Mouse (Mus musculus): ENCODE measurements at regions not wholly inside any gene's neighbourhood (a gene's known extent, or its start where the extent isn't known, plus 50 kb on each side); places are given as distances from the start of the nearest gene placed in this dataset.

DNA sequence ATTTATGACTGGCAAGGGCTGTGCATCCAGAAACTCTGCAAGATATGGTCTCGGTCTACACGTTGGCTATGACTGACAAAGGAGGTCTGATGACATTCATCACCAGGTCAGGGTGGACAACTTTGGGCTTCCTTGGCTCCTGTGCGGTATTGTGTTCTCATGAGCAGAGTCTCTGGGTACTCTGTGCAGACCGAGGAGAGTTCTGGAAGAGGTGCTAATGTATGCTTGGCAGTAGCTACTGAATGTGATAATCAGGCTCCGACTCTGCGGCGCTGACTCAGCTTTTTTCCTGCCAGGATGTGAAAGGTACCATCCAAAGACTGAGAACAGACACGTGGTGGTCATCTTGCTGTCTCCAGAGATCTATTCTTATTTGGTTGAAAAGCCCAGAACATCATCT, 94.5 kb upstream of the Oxgr1 start:
- Histone ChIP-seq H3K4me1 (peaks cover 21% of the 10 kb centered on the region), H3K36me3 (no peaks in the 10 kb centered on the region), H3K9me3 (no peaks in the 10 kb centered on the region), H3K9ac (no peak overlapping the region), H3K27me3 (no peaks in the 10 kb centered on the region), H3K4me2 (replicated peaks) (no peak overlapping the region), H3K4me3 (no peak overlapping the region), H3K27ac (no peak overlapping the region)
- WGBS: 89% methylated on average over 8 of the region's 8 CpGs
- ATAC-seq (ENCODE audit: low FRiP score, low read depth): no peak

DNA sequence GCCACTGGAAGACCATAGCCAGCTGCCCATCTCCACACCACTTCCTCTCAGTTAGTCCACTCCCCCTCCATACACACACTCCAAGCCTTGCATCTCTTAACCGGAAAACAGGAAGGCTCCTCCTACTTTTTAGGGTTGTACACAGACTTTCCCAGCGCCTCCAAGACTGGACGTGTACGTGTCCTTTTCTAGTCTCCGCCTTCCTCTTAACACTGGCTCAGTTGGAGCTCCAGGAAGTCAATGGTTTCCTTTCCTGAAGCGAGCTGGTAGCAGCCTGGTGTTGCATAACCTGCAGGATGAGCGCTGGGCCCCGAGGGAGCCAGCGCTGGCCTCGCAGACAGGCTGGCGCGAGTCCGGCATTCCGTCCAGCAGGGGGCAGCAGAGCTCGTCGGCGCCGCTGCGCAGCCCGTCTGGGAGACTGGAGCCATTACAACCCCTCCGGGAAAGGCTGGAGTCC, 95.5 kb upstream of the Oxgr1 start:
- H3K27me3 ChIP-seq: no peaks in the 10 kb centered on the region
- H3K27ac ChIP-seq: peak overlapping the region; percentile 56
- H3K9ac ChIP-seq: no peak overlapping the region
- H3K9me3 ChIP-seq: no peaks in the 10 kb centered on the region
- WGBS: 2% methylated on average over 21 of the region's 21 CpGs
- ATAC-seq (ENCODE audit: low FRiP score, low read depth): peak; percentile 91
- peak overlapping the region; percentile 31 for H3K4me3 ChIP-seq
- peak overlapping the region; percentile 55 for H3K4me2 ChIP-seq (replicated peaks)
- H3K4me1 ChIP-seq: peaks cover 21% of the 10 kb centered on the region
- H3K36me3 ChIP-seq: no peaks in the 10 kb centered on the region

DNA sequence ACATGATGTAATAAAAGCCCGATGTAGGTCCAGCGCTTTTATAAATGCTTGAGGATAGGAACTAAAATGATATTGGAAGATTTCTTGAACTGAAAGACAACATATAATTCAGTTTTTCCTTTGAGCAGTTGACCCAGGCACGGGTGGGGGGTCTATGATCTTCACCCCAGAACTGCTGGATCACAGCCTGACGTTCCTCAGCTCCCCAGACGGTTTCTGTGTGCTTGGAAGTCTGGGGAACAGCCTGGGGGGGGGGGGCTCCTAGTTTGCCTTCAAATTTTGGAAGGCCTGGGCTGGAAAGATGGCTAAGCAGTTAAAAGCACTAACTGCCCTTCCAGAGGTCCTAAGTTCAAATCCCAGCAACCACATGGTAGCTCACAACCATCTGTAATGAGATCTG, 96.3 kb upstream of the Oxgr1 start:
- H3K9me3 ChIP-seq: no peaks in the 10 kb centered on the region
- H3K36me3 ChIP-seq: no peaks in the 10 kb centered on the region
- WGBS: 65% methylated on average over 5 of the region's 5 CpGs
- no peaks in the 10 kb centered on the region for H3K27me3 ChIP-seq
- no peak overlapping the region; the same call in 1 of the 2 replicates for H3K4me2 ChIP-seq (replicated peaks)
- peaks cover 21% of the 10 kb centered on the region for H3K4me1 ChIP-seq
- no peak overlapping the region for H3K9ac ChIP-seq
- no peak for ATAC-seq (ENCODE audit: low FRiP score, low read depth)
- no peak overlapping the region for H3K27ac ChIP-seq
- H3K4me3 ChIP-seq: no peak overlapping the region

DNA sequence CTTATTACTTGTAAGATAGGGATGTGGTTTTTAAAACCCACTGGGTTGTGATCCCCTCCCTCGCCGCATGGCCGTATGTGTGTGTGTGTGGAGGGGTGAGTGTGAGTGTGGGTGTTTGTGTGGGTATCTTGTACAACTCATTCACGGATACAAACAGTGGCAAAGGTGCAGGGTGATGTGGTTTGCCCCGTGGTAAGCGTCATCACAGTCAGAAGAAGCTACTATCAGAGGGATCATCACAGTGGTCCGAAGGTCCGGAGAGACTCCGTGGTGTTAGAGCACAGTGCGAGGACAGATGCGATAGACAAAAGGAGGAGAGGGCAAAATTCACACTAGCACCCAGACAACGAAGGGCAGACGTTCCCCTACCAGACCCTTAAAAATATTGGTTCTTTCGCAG, 97.0 kb upstream of the Oxgr1 start:
- H3K27me3 ChIP-seq: no peaks in the 10 kb centered on the region
- no peaks in the 10 kb centered on the region for H3K9me3 ChIP-seq
- H3K4me2 ChIP-seq (replicated peaks): no peak overlapping the region
- peaks cover 21% of the 10 kb centered on the region for H3K4me1 ChIP-seq
- no peak overlapping the region for H3K27ac ChIP-seq
- H3K9ac ChIP-seq: no peak overlapping the region
- H3K36me3 ChIP-seq: no peaks in the 10 kb centered on the region
- WGBS: 95% methylated on average over 14 of the region's 14 CpGs
- H3K4me3 ChIP-seq: no peak overlapping the region
- ATAC-seq (ENCODE audit: low FRiP score, low read depth): no peak

DNA sequence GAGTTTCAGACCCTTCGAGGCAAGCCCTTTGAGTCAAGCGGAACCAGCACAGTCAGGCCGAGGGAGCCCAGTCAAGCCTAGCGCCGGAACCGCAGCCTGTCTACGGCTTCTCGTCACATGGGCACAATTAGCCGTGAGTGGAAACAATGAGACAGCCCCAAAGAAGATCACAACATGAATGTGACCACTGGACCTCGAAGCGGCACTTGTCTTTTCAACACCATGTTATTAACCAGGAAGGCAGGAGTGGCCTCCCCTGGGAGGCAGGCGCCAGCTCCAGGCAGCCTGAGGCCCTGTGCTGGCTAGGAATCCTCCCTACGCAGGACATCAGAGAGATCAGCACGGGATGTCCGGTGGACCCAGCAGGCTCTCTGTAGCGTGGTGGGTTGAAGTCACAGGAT, 97.4 kb upstream of the Oxgr1 start:
- 80% methylated on average over 16 of the region's 16 CpGs for WGBS
- no peak for ATAC-seq (ENCODE audit: low FRiP score, low read depth)
- peaks cover 21% of the 10 kb centered on the region for H3K4me1 ChIP-seq

DNA sequence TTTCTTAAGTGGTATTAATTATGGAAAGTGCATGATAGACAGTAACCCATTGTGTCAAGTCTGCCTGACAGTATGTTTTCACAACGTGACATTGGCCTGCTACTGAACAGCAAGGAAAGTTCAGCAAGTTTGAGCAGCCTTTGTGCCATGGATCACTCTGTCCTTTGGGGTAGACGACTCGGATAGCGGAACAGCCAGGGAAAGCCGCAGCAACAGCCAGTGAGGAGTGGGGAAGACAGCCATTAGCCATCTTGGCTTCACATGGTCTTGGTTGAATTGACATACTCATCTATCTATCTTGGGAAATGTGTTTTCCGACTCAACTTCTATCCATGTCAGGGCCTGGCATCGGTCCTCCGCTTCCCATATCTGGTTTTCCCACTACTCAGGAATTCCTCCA, 98.0 kb upstream of the Oxgr1 start:
- Histone ChIP-seq H3K36me3 (no peaks in the 10 kb centered on the region), H3K9me3 (no peaks in the 10 kb centered on the region), H3K27me3 (no peaks in the 10 kb centered on the region), H3K9ac (no peak overlapping the region), H3K27ac (no peak overlapping the region), H3K4me3 (no peak overlapping the region), H3K4me1 (peaks cover 21% of the 10 kb centered on the region), H3K4me2 (replicated peaks) (no peak overlapping the region)
- ATAC-seq (ENCODE audit: low FRiP score, low read depth): no peak
- 91% methylated on average over 8 of the region's 8 CpGs for WGBS

More for the DNA sequence above, 97.4 kb upstream of the Oxgr1 start:
- H3K27me3 ChIP-seq: no peaks in the 10 kb centered on the region
- no peak overlapping the region for H3K4me3 ChIP-seq
- H3K36me3 ChIP-seq: no peaks in the 10 kb centered on the region
- H3K9ac ChIP-seq: no peak overlapping the region
- H3K4me2 ChIP-seq (replicated peaks): no peak overlapping the region
- H3K9me3 ChIP-seq: no peaks in the 10 kb centered on the region
- H3K27ac ChIP-seq: no peak overlapping the region

DNA sequence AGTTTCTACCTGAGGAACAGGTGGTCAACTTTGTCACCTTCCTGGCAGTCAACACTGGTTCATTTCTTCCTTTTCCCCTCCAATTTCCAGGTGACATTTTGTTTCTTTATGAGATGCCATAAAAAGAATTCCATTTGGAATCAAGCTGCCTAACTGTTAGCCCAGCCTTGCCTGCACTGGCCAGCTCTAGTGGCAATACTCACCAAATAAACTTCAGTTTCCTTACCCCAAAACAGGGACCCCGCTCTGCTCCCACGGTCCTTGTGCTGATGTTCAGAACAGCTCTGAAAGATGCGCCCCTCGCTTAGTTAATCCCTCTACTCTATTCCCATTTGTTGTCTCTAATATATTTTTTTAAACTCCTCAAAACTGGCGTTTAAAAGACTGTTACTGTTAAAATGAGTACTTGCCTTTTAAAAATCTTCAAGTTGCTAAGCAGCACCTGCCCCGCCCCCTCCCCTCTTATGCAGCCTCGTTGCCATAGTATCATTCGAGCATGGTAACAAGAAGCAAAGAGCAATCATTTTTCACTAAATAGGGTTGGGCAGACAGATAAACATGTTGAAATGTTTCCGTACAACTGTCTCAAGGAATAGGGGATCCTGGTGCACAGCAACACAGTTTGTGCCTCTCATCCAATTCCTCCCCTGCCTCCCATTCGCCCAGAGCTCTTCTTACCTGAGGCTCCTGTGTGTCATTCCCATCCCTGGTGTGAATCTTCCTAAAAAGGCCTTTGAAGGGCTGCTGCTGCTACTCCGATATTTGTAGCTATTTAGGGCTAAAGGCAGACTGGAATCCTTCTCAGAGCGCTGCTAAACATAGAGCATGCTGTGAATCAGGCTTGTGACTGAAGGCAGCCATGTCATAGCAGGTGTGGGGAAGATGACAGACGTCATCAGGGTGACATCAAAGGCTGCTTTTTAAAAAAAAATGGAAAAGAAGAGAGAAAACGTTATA, 98.8 kb upstream of the Oxgr1 start:
- Histone ChIP-seq H3K9ac (no peak overlapping the region), H3K4me2 (replicated peaks) (no peak overlapping the region), H3K9me3 (no peaks in the 10 kb centered on the region), H3K27me3 (no peaks in the 10 kb centered on the region), H3K4me1 (peaks cover 25% of the 10 kb centered on the region), H3K36me3 (no peaks in the 10 kb centered on the region), H3K4me3 (no peak overlapping the region), H3K27ac (no peak overlapping the region)
- WGBS: 74% methylated on average over 14 of the region's 14 CpGs
- no peak for ATAC-seq (ENCODE audit: low FRiP score, low read depth)

DNA sequence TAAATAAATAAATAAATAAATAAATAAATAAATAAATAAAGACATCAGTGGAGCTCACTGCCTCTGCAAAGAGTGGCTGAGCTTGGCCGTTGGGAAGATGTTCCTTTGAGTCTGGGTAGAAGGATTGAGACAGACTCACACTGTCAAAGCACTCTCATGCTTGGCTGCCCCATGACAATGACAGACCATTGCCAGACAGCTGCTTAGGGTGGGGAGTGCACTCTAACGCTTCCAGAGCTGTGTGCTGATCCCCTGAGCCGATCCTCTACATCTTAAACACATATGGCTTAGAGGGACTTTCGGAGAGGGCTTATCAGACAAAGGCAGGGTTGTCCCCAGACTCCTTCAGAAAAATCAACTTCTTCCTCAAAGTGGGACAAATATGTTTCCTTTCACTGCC, 100.0 kb upstream of the Oxgr1 start:
- 67% methylated on average over 4 of the region's 4 CpGs for WGBS
- no peak for ATAC-seq (ENCODE audit: low FRiP score, low read depth)

DNA sequence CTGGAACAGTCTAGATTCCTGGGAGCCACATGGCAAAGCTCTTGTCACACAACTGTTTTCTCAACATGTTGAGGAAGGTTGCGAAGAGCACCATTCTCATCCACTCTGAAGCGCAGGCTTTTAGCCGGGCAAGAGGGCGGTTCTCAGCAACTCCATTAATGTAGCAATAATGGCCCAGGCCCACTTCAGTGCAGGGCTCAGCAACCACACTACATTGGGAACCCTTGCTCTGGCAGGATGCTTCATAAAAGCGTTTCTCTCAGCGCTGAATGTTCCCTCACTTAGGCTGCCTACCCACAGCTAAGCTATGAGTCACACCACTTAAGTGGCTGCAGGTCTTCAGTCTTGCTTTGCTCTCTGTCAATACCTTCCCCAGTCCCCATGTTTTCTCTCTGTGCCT, 102.2 kb upstream of the Oxgr1 start:
- ATAC-seq (ENCODE audit: low FRiP score, low read depth): no peak
- peaks cover 40% of the 10 kb centered on the region for H3K4me1 ChIP-seq
- no peaks in the 10 kb centered on the region for H3K27me3 ChIP-seq
- H3K4me3 ChIP-seq: no peak overlapping the region
- no peak overlapping the region for H3K9ac ChIP-seq
- H3K9me3 ChIP-seq: no peaks in the 10 kb centered on the region
- H3K4me2 ChIP-seq (replicated peaks): no peak overlapping the region
- no peak overlapping the region for H3K27ac ChIP-seq
- WGBS: 92% methylated on average over 6 of the region's 6 CpGs
- H3K36me3 ChIP-seq: no peaks in the 10 kb centered on the region

More for the DNA sequence above, 100.0 kb upstream of the Oxgr1 start:
- H3K9me3 ChIP-seq: no peaks in the 10 kb centered on the region
- no peak overlapping the region for H3K4me2 ChIP-seq (replicated peaks)
- H3K4me1 ChIP-seq: peaks cover 34% of the 10 kb centered on the region
- no peaks in the 10 kb centered on the region for H3K36me3 ChIP-seq
- H3K27ac ChIP-seq: no peak overlapping the region
- H3K9ac ChIP-seq: no peak overlapping the region
- no peak overlapping the region for H3K4me3 ChIP-seq
- no peaks in the 10 kb centered on the region for H3K27me3 ChIP-seq

DNA sequence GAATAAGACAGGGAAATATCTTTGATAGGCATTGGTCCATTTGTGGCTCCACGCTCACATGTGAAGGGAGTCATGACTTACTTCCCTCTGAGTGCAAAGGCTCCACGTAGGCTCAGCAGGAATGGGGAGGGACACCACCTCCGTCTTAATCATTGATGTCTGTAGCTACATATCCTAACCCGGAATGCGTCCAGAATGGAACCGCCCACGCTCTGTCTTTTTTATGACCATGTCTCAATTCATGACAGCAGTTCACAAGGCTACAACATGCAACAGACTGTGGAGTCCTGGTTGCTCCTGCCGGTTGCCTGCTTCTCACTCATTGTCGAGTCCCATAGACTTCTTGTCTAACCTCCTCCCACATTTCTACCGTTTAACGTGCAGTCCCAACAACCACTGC, 104.1 kb upstream of the Oxgr1 start:
- H3K27ac ChIP-seq: peak overlapping the region; percentile 66
- no peak overlapping the region for H3K9ac ChIP-seq
- peaks cover 50% of the 10 kb centered on the region for H3K4me1 ChIP-seq
- no peak overlapping the region for H3K4me2 ChIP-seq (replicated peaks)
- 80% methylated on average over 11 of the region's 11 CpGs for WGBS
- no peaks in the 10 kb centered on the region for H3K27me3 ChIP-seq
- H3K4me3 ChIP-seq: no peak overlapping the region
- no peaks in the 10 kb centered on the region for H3K36me3 ChIP-seq
- no peaks in the 10 kb centered on the region for H3K9me3 ChIP-seq
- ATAC-seq (ENCODE audit: low FRiP score, low read depth): no peak

DNA sequence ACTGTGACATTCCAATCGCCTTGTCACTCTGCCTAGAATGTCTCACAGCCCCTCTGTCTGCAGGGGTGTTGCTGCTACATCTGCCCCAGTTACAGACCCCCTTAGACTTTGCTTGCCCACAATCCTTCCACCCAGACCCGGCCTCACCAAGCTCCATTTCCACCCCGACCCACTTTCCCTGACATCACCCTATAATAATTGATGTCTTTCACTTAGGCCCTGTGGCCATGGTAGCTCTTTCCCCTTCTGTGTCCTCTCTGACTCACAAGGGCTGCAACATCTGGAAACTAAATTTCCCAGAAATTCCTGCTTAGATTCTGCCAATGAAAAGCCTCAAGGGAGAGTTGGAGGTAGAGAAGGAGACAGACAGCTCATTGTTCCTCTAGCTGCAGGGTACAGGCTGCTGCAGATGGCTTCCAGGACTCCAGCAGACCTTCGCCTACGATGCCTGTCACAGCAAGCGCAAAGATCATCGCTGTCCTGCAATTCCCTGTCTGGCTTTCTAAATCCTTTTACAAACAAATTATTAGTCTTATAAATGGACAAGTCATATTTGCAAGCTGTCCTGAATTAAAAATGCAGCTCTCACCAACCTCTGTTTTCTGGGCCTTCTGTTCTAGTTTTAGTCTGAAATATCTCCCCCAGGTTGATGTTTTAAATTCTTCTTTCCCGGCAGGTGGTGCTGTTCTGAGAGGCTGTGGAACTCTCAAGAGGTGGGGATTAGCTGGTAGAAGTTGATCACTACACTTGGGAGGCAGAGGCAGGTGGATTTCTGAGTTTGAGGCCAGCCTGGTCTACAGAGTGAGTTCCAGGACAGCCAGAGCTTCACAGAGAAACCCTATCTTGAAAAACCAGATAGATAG, 104.9 kb upstream of the Oxgr1 start:
- no peaks in the 10 kb centered on the region for H3K27me3 ChIP-seq
- ATAC-seq (ENCODE audit: low FRiP score, low read depth): peak; percentile 52
- WGBS: 42% methylated on average over 8 of the region's 8 CpGs
- peak overlapping the region; percentile 66 for H3K27ac ChIP-seq
- H3K9ac ChIP-seq: no peak overlapping the region
- H3K9me3 ChIP-seq: no peaks in the 10 kb centered on the region
- no peaks in the 10 kb centered on the region for H3K36me3 ChIP-seq
- no peak overlapping the region for H3K4me3 ChIP-seq
- H3K4me1 ChIP-seq: peaks cover 50% of the 10 kb centered on the region
- no peak overlapping the region for H3K4me2 ChIP-seq (replicated peaks)

DNA sequence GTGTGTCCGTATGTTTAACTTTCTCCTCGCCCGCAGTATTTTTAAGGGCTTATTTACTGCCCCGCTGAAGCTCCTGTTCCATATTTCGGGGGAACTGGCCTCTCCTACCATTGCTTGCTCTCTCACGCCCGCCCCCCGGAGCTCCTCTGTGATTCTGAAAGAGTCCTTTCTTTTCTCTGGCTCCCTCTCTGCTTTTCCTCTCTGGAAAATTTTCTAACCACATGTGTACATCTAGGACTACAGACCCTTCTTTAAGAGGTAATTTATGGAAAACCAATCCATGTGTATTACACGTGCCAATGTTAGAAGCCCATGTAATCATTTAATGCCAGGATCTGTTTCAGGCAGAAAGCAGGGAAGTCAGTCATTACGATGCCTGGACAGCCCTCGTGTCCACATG, 106.6 kb upstream of the Oxgr1 start:
- Histone ChIP-seq H3K27ac (peak overlapping the region; percentile 92), H3K4me2 (replicated peaks) (peak overlapping the region; percentile 44), H3K9ac (no peak overlapping the region), H3K4me3 (peak overlapping the region; percentile 13), H3K27me3 (no peaks in the 10 kb centered on the region), H3K9me3 (no peaks in the 10 kb centered on the region), H3K36me3 (no peaks in the 10 kb centered on the region), H3K4me1 (peaks cover 57% of the 10 kb centered on the region)
- 45% methylated on average over 11 of the region's 11 CpGs for WGBS
- peak; percentile 68 for ATAC-seq (ENCODE audit: low FRiP score, low read depth)
